9 mouse cellular contexts compared by ENCODE assay signal in the genomic region with DNA sequence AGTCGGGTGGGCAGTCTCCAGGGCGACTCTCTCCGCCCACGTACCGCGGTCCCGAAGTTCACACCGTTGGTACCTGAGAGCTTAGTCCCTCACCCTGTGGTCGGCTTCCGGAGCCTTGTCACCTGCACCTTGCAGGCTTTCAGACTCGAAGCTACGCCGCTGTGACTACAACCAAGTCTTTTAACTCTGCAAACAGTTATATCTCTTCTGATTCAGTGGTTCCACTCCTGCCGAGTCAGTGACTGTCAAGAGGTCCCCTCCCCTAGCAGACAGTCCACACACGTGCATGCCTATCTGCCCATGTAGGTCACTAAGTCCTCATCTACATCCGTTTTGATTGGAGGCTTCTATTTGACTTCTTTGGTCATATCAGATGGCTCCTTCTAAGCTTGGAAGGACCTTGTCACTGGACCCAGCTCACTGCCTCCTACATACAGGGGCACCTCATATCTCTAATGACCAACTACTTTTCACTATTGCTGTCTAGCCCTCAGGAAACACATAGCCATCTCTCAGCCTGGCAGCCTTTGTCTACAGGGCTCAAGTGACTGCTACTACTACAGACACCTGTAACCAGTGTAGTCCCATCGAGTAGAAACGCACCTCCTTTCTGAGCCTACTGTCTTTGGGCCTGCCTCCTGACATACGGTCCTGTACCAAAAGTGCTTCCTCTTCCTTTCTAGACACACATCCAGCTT. TPM values are rescaled to one million over a fixed set of nuclear protein-coding genes. Genes with fewer than 3 reads are reported as not detected.
A peak's percentile ranks its signal among the peaks of the same experiment; 100 is the strongest.
DNase-seq lines count a peak whose midpoint lies in the region; ATAC-seq and TF ChIP-seq lines count a peak whose summit lies in the region.
"Had no signal": no experiment of that assay in that cellular context is flagged by ENCODE, and none has a peak within 500 bp of the region (broad histone marks: within the 10 kb centered on the region; RNA-seq: fewer than 3 reads in every experiment).

No protein-coding gene starts in this region.

- ATAC-seq in heart, embryonic 15.5 days (replicated peaks; ENCODE audit: insufficient number of reproducible peaks, insufficient read depth, low FRiP score, low read depth), result no peak; the same call in 1 of the 2 replicates
- peak; percentile 26 for ATAC-seq in megakaryocyte, adult 5-6 weeks (ENCODE audit: poor library complexity, severe bottlenecking)

- H3K4me3 ChIP-seq in gastrocnemius, adult 2 months, result peak overlapping the region; percentile 77
- peak overlapping the region; percentile 85 for H3K4me3 ChIP-seq in ES-Bruce4 (ENCODE audit: low read depth, low read length)
- peak overlapping the region; percentile 82 for H3K4me3 ChIP-seq in heart, embryonic 15.5 days

- peak overlapping the region; percentile 74 for H3K9ac ChIP-seq in ES-Bruce4 (ENCODE audit: low read depth, poor library complexity, severe bottlenecking)
- H3K9ac ChIP-seq in heart, embryonic 15.5 days, result peak overlapping the region; percentile 78

- no peaks in the 10 kb centered on the region for H3K9me3 ChIP-seq in ES-Bruce4 (replicated peaks; ENCODE audit: control insufficient read depth, insufficient read depth, low read length, poor library complexity, severe bottlenecking)
- H3K9me3 ChIP-seq in heart, embryonic 15.5 days (replicated peaks), result no peaks in the 10 kb centered on the region

- no peak for DNase-seq in gastrocnemius, adult 2 months
- DNase-seq in gastrocnemius, adult 18-20 months (ENCODE audit: low spot score), result no peak
- DNase-seq in spleen, postnatal 14 days (ENCODE audit: low spot score in 2 of 2), result no peak
- no peak for DNase-seq in layer of hippocampus, adult 9-11 months
- DNase-seq in adrenal gland, postnatal 25 days, result no peak

- TF ChIP-seq CTCF in gastrocnemius, adult 2 months (IDR thresholded peaks at IDR 0.05), result no peak
- no peak for TF ChIP-seq CTCF in ES-Bruce4 (IDR thresholded peaks at IDR 0.05; ENCODE audit: low read depth, low read length)

- 11% methylated on average over 19 of the region's 19 CpGs for WGBS in heart, embryonic 15.5 days

- H3K4me1 ChIP-seq in ES-Bruce4 (ENCODE audit: control insufficient read depth, insufficient read depth, low read length), result no peaks in the 10 kb centered on the region
- H3K4me1 ChIP-seq in heart, embryonic 15.5 days (replicated peaks), result peaks cover 27% of the 10 kb centered on the region

- no peak for TF ChIP-seq EP300 in ES-Bruce4 (IDR thresholded peaks at IDR 0.05; ENCODE audit: insufficient read depth, low read depth, low read length)

- peak overlapping the region; percentile 96 for H3K27ac ChIP-seq in gastrocnemius, adult 2 months
- no peak overlapping the region for H3K27ac ChIP-seq in ES-Bruce4 (ENCODE audit: insufficient read depth, low read length)
- peak overlapping the region; percentile 92 for H3K27ac ChIP-seq in heart, embryonic 15.5 days

- H3K4me2 ChIP-seq in heart, embryonic 15.5 days, result peak overlapping the region; percentile 72

- H3K27me3 ChIP-seq in ES-Bruce4 (ENCODE audit: control insufficient read depth, insufficient read depth, low read length, poor library complexity, severe bottlenecking), result no peaks in the 10 kb centered on the region
- H3K27me3 ChIP-seq in heart, embryonic 15.5 days, result no peaks in the 10 kb centered on the region

- TF ChIP-seq POLR2A in ES-Bruce4 (IDR thresholded peaks at IDR 0.05; ENCODE audit: insufficient read depth, low read length), result no peak

- intact Hi-C loops in gastrocnemius, adult 2 months (cut with DNase I), result loop anchor here (2.0 to 5.0 kb wide), 3 partner anchors 35 to 438 kb away; a partner anchor contains a TSS

- peaks cover 15% of the 10 kb centered on the region for H3K36me3 ChIP-seq in ES-Bruce4 (ENCODE audit: control insufficient read depth, insufficient read depth, low read length, poor library complexity, severe bottlenecking)
- H3K36me3 ChIP-seq in heart, embryonic 15.5 days, result peaks cover 22% of the 10 kb centered on the region

RNA-seq across cellular contexts. Expression of a gene that starts 0.7 kb away (rescaled TPM):
- not detected for total RNA-seq in gastrocnemius, adult 2 months (2021)
- under 1 TPM in 1 of 2 experiments, not detected in 1; 0.14 TPM for total RNA-seq in gastrocnemius, adult 18-20 months (2021)
- 0.33 and 1.2 TPM in 2 replicates for polyA plus RNA-seq in ES-Bruce4 (2011; ENCODE audit: insufficient read depth, insufficient read length, low read depth, missing spikeins)
- polyA plus RNA-seq in heart, embryonic 15.5 days (2015; fragmentation: Nextera tagmentation; extraction: Ambion mirVana), result 0.34 and 0.79 TPM in 2 replicates
- total RNA-seq in megakaryocyte, adult 5-6 weeks (2015), result not detected in 2 replicates
- 0.12 TPM in 1 of 2 replicates, not detected in the other for total RNA-seq in megakaryocyte, adult 5-6 weeks (2017)
- total RNA-seq in adrenal gland, postnatal 25 days (2021), result 1.1 and 3.0 TPM in 2 replicates

RNA-seq across cellular contexts. Expression of a gene that starts 0.8 kb away (rescaled TPM):
- 10 to 100 TPM; 86.2 to 96.6 TPM for total RNA-seq in gastrocnemius, adult 2 months (2021)
- 10 to 100 TPM; 80.9 to 90.4 TPM for total RNA-seq in gastrocnemius, adult 18-20 months (2021)
- 56.9 and 62.1 TPM in 2 replicates for polyA plus RNA-seq in ES-Bruce4 (2011; ENCODE audit: insufficient read depth, insufficient read length, low read depth, missing spikeins)
- 21.0 and 24.6 TPM in 2 replicates for polyA plus RNA-seq in heart, embryonic 15.5 days (2015; fragmentation: Nextera tagmentation; extraction: Ambion mirVana)
- total RNA-seq in megakaryocyte, adult 5-6 weeks (2015), result 24.6 and 32.4 TPM in 2 replicates
- total RNA-seq in megakaryocyte, adult 5-6 weeks (2017), result 27.1 and 32.4 TPM in 2 replicates
- total RNA-seq in adrenal gland, postnatal 25 days (2021), result 99.6 and 105 TPM in 2 replicates

RNA-seq across cellular contexts. Expression of a gene that starts 8.7 kb away (rescaled TPM):
- total RNA-seq in gastrocnemius, adult 2 months (2021), result 1 to 10 TPM; 1.9 to 3.3 TPM
- 1 to 10 TPM; 1.2 to 1.7 TPM for total RNA-seq in gastrocnemius, adult 18-20 months (2021)
- polyA plus RNA-seq in ES-Bruce4 (2011; ENCODE audit: insufficient read depth, insufficient read length, low read depth, missing spikeins), result 4.2 and 5.6 TPM in 2 replicates
- 3.0 and 3.3 TPM in 2 replicates for polyA plus RNA-seq in heart, embryonic 15.5 days (2015; fragmentation: Nextera tagmentation; extraction: Ambion mirVana)
- 1.5 and 2.1 TPM in 2 replicates for total RNA-seq in megakaryocyte, adult 5-6 weeks (2015)
- total RNA-seq in megakaryocyte, adult 5-6 weeks (2017), result 0.44 and 2.5 TPM in 2 replicates
- 15.8 and 22.6 TPM in 2 replicates for total RNA-seq in adrenal gland, postnatal 25 days (2021)

RNA-seq across cellular contexts. Expression of a gene that starts 12.7 kb away (rescaled TPM):
- not detected for total RNA-seq in gastrocnemius, adult 2 months (2021)
- total RNA-seq in gastrocnemius, adult 18-20 months (2021), result not detected
- 1.0 and 1.4 TPM in 2 replicates for polyA plus RNA-seq in ES-Bruce4 (2011; ENCODE audit: insufficient read depth, insufficient read length, low read depth, missing spikeins)
- polyA plus RNA-seq in heart, embryonic 15.5 days (2015; fragmentation: Nextera tagmentation; extraction: Ambion mirVana), result 0.11 and 0.49 TPM in 2 replicates
- total RNA-seq in megakaryocyte, adult 5-6 weeks (2015), result not detected in 2 replicates
- total RNA-seq in megakaryocyte, adult 5-6 weeks (2017), result not detected in 2 replicates
- 18.0 and 18.6 TPM in 2 replicates for total RNA-seq in adrenal gland, postnatal 25 days (2021)
- total RNA-seq: layer of hippocampus, postnatal 10 days had no signal

RNA-seq across cellular contexts. Expression of a gene that starts 13.5 kb away (rescaled TPM):
- 10 to 100 TPM in 1 of 2 experiments, 1 to 10 TPM in 1; 9.8 to 13.0 TPM for total RNA-seq in gastrocnemius, adult 2 months (2021)
- 10 to 100 TPM; 11.9 to 12.5 TPM for total RNA-seq in gastrocnemius, adult 18-20 months (2021)
- 26.8 and 29.0 TPM in 2 replicates for polyA plus RNA-seq in ES-Bruce4 (2011; ENCODE audit: insufficient read depth, insufficient read length, low read depth, missing spikeins)
- 37.7 and 47.0 TPM in 2 replicates for polyA plus RNA-seq in heart, embryonic 15.5 days (2015; fragmentation: Nextera tagmentation; extraction: Ambion mirVana)
- 17.1 and 19.3 TPM in 2 replicates for total RNA-seq in megakaryocyte, adult 5-6 weeks (2015)
- total RNA-seq in megakaryocyte, adult 5-6 weeks (2017), result 6.0 and 8.6 TPM in 2 replicates
- 30.7 and 31.8 TPM in 2 replicates for total RNA-seq in adrenal gland, postnatal 25 days (2021)
